Mouse (Mus musculus): ENCODE results near the gene A930002H24Rik. TPM values are rescaled to one million over a fixed set of nuclear protein-coding genes. Genes with fewer than 3 reads are reported as not detected.

A930002H24Rik gene
- not detected for polyA plus RNA-seq (2017; shearing (Covaris generic))

GRCm38 (mm10) chr17:63863647-63864149 is at the start of gene A930002H24Rik:
A930002H24Rik (minus strand) TSS chr17:63863791.

GRCm38 (mm10) chr17:63863012-63863630 is 470 bp downstream of the A930002H24Rik start, which contains the start of gene Fer:
Fer (plus strand) TSS chr17:63863062.

Other genes with a start within 250 kb of the A930002H24Rik start
- gene Fer, start 729 bp downstream of the A930002H24Rik start, polyA plus RNA-seq (2017; shearing (Covaris generic)) = 0.37 TPM

Measured in CD4-positive, CD25-positive, alpha-beta regulatory T cell (primary cell).